Mouse (Mus musculus) G1E (cell line): ENCODE measurements around the gene Sit1.

Experiments used
- CTCF ChIP-seq: IDR thresholded peaks from 2 replicates; pipeline ENCODE4 v1.5.1; 2012; ENCODE audit warnings: low read depth, low read length, inconsistent platforms, mixed read lengths
- GATA1 ChIP-seq: IDR thresholded peaks from 2 replicates; pipeline ENCODE4 v1.6.1; 2012; ENCODE audit warnings: borderline replicate concordance, low read length, inconsistent platforms, mixed read lengths
- POLR2AphosphoS5 ChIP-seq: IDR thresholded peaks from 2 replicates; pipeline ENCODE4 v1.6.1; 2012; ENCODE audit warnings: low read depth, low read length, inconsistent platforms; ENCODE audit not compliant: insufficient replicate concordance
- TAL1 ChIP-seq: conservative IDR thresholded peaks from 2 replicates; pipeline ENCODE4 v1.6.1; 2012; ENCODE audit warnings: low read depth, low read length, inconsistent platforms, mixed read lengths

DNA sequence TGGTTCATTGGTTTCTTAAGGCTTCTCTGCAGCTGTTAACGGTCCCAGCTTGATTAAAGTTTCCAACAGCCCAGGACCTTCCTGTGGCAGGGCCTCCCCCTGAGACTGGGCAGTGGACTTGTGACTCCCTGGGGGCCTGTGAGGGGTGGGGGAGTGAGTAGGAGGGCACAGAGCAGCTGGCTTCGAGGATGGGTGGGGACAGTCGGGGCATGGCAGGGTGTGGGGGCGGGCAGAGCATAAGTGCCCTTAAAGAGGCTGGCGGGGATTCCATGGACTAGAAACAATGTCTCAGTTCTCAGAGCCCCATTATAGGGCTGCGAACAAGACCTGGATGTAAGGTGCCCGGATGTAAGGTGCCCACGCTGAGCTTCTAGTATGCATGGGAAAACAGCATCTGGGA is 26.4 kb downstream of the Sit1 start:
- TF ChIP-seq CTCF (no peak), POLR2AphosphoS5 (no peak), GATA1 (no peak), TAL1 (no peak)
